Mouse (Mus musculus) frontal cortex, postnatal 10 days (tissue): ENCODE data around the gene Hibadh.

Source experiments
- DNase-seq, 2 experiments: peaks; one replicate each; pipeline ENCODE4 v3.0.0; 2022; ENCODE audit warnings: low spot score in 2 of 2, mixed read lengths in 1 of 2

Gene Hibadh

GRCm38 (mm10) chr6:52502986-52503385, 137.2 kb downstream of the Hibadh start:
- no peak for DNase-seq

- no peak for DNase-seq
Observed at GRCm38 (mm10) chr6:52501479-52501878, 138.7 kb downstream of the Hibadh start.
